Mouse (Mus musculus) intestine, postnatal 0 days (tissue): ENCODE results near the gene Nedd9. TPM values are rescaled to one million over a fixed set of nuclear protein-coding genes. Genes with fewer than 3 reads are reported as not detected.

Experiments used
- ATAC-seq: fragments of 200-750 bp; cut with Nextera tagmentation; 2 replicates; pipeline ENCODE4 v1.8.0; 2017; ENCODE audit warnings: mild to moderate bottlenecking, moderate TSS enrichment, moderate library complexity
- H3K27ac ChIP-seq: fragments of 300-500 bp; sonication (generic); 2 replicates; pipeline ENCODE4 v1.5.1; 2014; ENCODE audit warnings: mild to moderate bottlenecking, low read depth, low read length, moderate library complexity
- H3K27me3 ChIP-seq: fragments of 300-500 bp; sonication (generic); replicated peaks from 2 replicates; pipeline ENCODE4 v1.6.1; 2014; ENCODE audit warnings: low read length, mixed read lengths; ENCODE audit not compliant: control insufficient read depth, insufficient read depth
- H3K36me3 ChIP-seq: fragments of 300-500 bp; sonication (generic); 2 replicates; pipeline ENCODE4 v1.6.1; 2014; ENCODE audit warnings: mild to moderate bottlenecking, moderate library complexity; ENCODE audit not compliant: control insufficient read depth, insufficient read depth
- H3K4me1 ChIP-seq: fragments of 300-500 bp; sonication (generic); replicated peaks from 2 replicates; pipeline ENCODE4 v1.6.1; 2014; ENCODE audit warnings: antibody characterized with exemption, low read length, mixed read lengths; ENCODE audit not compliant: control insufficient read depth, insufficient read depth
- H3K4me2 ChIP-seq: fragments of 300-500 bp; sonication (generic); replicated peaks from 2 replicates; pipeline ENCODE4 v1.6.1; 2014; ENCODE audit warnings: low read depth, mild to moderate bottlenecking, moderate library complexity
- H3K4me3 ChIP-seq: fragments of 300-500 bp; sonication (generic); 2 replicates; pipeline ENCODE4 v1.5.1; 2014; ENCODE audit warnings: low read depth, low read length
- H3K9ac ChIP-seq: fragments of 300-500 bp; sonication (generic); 2 replicates; pipeline ENCODE4 v1.6.1; 2014; ENCODE audit warnings: mild to moderate bottlenecking, low read depth, low read length
- H3K9me3 ChIP-seq: fragments of 300-500 bp; sonication (generic); 2 replicates; pipeline ENCODE4 v1.6.1; 2016; ENCODE audit warnings: mixed run types; ENCODE audit not compliant: control insufficient read depth
- CTCF ChIP-seq: sonication (generic); IDR thresholded peaks from 2 replicates; pipeline ENCODE4 v1.5.1; 2016; ENCODE audit warnings: low read depth, mild to moderate bottlenecking, control low read depth, antibody characterized with exemption, moderate library complexity
- WGBS: fragments of 180-500 bp; shearing (Covaris S2); extraction: QIAGEN DNeasy Blood & Tissue Kit; methylation state at CpG from one replicate; pipeline ENCODE4 v1.1.7; 2014; 5-methylcytosine and 5-hydroxymethylcytosine counted together
- polyA plus RNA-seq: library from polyadenylated mRNA; unstranded; fragments of >200 nt; fragmentation: Nextera tagmentation; extraction: Ambion mirVana; gene quantifications from 2 replicates; pipeline ENCODE4 v1.2.1, GENCODE M21; 2015

The Nedd9 gene
- polyA plus RNA-seq, 1 experiment from 2014 or later, result 17.6 TPM

DNA sequence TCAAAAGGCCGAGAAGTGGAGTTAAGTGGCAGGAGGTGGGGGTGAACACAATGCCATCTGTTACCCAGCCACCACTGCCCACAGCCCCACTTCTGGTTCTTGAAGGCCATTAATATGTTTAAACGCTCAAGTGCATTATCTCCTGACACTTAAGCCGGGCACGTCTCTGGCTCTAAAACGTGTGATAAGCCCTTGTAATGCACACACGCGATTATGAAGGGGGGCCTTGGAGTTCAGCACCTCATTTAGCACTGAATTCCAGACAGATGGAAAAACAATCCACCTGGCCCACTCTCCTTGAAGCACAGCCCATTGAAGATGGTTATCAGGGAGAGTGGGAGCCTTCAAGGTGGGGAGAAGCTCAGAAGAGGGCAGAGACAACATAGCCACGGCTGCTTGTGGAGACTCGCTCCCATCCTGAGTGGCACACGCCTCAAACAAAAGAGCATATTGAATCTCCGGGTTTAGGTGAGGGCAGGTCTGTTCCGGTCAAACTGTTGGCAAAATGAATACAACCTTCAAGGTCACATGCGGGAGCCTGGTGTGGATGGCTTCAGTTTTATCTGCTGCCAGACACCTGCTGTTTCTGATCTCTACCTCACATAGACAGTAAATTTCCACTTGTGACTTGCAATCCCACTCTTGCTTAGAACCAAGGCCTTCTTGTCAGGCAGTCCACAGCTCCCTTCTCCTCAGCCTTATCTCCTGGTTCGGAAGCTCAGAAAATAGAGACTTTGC is 30.7 kb downstream of the Nedd9 start:
- H3K27me3 ChIP-seq, result no peaks in the 10 kb centered on the region
- no peaks in the 10 kb centered on the region for H3K36me3 ChIP-seq
- no peaks in the 10 kb centered on the region for H3K9me3 ChIP-seq
- H3K27ac ChIP-seq, result no peak overlapping the region
- TF ChIP-seq CTCF, result no peak
- H3K4me1 ChIP-seq, result peaks cover 26% of the 10 kb centered on the region; the same call in 1 of the 2 replicates
- H3K9ac ChIP-seq, result no peak overlapping the region
- peak; percentile 5; the same call in 1 of the 2 replicates for ATAC-seq
- H3K4me2 ChIP-seq, result no peak overlapping the region
- 41% methylated on average over 14 of the region's 14 CpGs for WGBS
- no peak overlapping the region for H3K4me3 ChIP-seq

DNA sequence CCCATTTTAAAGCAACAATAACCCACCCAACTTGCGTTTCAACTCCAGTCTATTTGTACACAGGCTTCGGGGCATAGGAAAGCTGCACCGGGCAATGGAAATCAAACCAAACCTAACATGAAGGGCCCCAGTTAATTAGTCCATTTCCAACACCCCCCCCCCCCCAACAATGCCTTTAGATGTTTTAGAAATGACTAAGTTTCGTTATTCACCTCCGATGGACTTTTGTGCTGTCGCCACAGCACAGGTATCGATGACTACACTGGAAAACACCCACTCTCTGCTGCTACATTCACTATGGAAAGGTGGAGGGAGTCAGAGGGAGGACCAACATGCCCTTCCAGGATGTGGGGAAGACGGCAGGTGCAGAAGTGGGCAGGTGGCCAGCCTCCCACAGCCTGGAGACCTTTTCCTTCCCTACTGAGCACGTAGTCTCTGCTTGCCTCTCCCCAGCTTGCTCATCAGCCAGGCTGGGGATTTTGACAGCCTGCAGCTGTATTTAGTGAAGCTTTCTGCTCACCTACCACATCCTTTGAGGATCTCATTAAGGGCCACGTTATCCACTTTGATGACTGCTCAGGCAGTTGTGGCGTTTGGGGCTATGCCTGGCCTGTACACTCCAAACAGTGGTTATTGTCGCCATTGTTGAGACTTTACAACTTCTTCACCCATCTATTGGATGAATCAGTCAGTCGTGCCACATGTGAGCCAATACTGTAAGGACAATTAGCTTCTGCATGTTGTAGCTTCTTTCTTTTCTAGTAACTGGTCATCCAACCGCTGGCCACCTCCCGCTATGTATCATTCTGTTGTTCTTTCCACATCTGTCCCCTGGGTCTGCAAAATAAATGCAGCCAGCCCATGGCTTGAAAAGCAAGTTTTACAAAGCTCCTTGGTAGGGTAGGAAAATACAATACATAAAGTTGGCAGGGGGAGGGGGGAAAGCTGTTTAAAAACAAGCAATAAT is 33.7 kb downstream of the Nedd9 start:
- H3K36me3 ChIP-seq, result no peaks in the 10 kb centered on the region
- H3K27ac ChIP-seq, result no peak overlapping the region
- no peak for ATAC-seq
- 88% methylated on average over 15 of the region's 15 CpGs for WGBS
- peaks cover 20% of the 10 kb centered on the region; the same call in 1 of the 2 replicates for H3K4me1 ChIP-seq
- no peaks in the 10 kb centered on the region for H3K9me3 ChIP-seq
- H3K27me3 ChIP-seq, result no peaks in the 10 kb centered on the region
- TF ChIP-seq CTCF, result no peak
- H3K4me3 ChIP-seq, result no peak overlapping the region
- no peak overlapping the region for H3K9ac ChIP-seq
- no peak overlapping the region for H3K4me2 ChIP-seq

- ATAC-seq, result no peak
- no peak overlapping the region for H3K9ac ChIP-seq
- H3K27me3 ChIP-seq, result no peaks in the 10 kb centered on the region
- no peak for TF ChIP-seq CTCF
- no peak overlapping the region for H3K27ac ChIP-seq
- H3K4me3 ChIP-seq, result no peak overlapping the region
- H3K4me2 ChIP-seq, result no peak overlapping the region
- no peaks in the 10 kb centered on the region for H3K4me1 ChIP-seq
- 85% methylated on average over 6 of the region's 6 CpGs for WGBS
- no peaks in the 10 kb centered on the region for H3K9me3 ChIP-seq
- no peaks in the 10 kb centered on the region for H3K36me3 ChIP-seq
These were observed 36.3 kb downstream of the Nedd9 start for GRCm38 (mm10) chr13:41450821-41451220.

DNA sequence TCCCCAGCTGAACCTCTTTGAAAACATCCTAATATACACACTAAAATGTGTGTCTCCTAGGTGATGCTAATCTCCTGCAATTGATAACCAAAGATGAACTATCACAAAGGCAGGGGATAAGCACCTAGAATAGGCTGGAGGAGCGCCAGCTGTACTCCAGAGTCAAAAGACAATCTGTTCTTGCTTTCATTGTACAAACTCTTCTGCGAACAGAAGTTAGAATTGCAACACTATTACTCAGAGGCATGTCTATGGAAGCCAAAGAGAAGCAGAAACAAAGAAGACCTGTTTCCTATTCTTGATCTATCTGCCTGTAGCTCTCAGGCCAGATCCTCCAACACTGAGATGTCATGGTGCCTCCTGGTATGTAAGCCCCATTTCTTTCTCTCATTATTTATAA is 38.0 kb downstream of the Nedd9 start:
- ATAC-seq, result no peak
- H3K27ac ChIP-seq, result no peak overlapping the region
- H3K4me1 ChIP-seq, result no peaks in the 10 kb centered on the region
- no peaks in the 10 kb centered on the region for H3K27me3 ChIP-seq
- H3K9me3 ChIP-seq, result no peaks in the 10 kb centered on the region
- 83% methylated on average over 2 of the region's 2 CpGs for WGBS
- H3K36me3 ChIP-seq, result no peaks in the 10 kb centered on the region
- TF ChIP-seq CTCF, result no peak
- no peak overlapping the region for H3K9ac ChIP-seq
- no peak overlapping the region for H3K4me3 ChIP-seq
- H3K4me2 ChIP-seq, result no peak overlapping the region

DNA sequence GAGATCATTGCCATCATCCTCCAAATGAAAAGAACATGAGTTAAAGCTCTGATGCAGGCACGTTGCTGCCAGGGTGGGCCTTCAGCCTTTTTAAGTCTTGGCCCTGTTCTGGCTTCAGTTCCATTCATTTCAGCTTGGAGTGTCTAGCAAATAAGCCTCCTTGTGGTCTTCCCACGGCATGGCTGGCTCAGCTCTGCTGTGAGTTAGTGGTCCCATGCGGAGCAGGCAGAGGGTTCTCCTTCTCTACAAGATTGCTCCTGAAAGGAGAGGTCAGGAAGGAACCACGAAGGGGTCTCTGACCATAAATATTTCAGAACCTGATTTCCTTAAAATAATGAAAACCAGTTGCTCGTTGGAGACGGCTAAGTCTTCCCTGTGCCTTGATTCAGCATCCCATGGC is 40.0 kb downstream of the Nedd9 start:
- TF ChIP-seq CTCF, result no peak
- 77% methylated on average over 6 of the region's 6 CpGs for WGBS
- ATAC-seq, result no peak

DNA sequence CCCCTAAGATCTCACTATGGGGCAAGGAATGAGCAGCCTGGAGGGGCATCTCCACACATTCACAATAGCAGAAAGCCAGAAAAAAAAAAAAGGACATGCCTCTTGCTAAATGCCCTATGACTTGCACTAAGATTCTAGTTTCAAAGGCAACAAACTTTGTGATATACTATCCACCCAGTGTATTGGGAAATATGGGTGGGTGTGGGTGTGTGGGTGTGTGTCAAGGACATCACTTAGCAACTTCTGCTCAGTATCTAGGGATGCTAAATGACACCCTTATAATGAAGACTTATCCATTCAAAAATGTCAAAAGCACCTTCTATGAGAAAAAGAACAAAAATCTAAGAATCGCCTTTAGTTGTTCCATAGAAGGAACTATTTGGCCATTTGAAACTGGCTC is 40.6 kb downstream of the Nedd9 start:
- no peaks in the 10 kb centered on the region for H3K36me3 ChIP-seq
- no peaks in the 10 kb centered on the region for H3K4me1 ChIP-seq
- H3K4me2 ChIP-seq, result no peak overlapping the region
- no peaks in the 10 kb centered on the region for H3K27me3 ChIP-seq
- no peak overlapping the region for H3K27ac ChIP-seq
- no peaks in the 10 kb centered on the region for H3K9me3 ChIP-seq
- no peak for ATAC-seq
- WGBS, result 95% methylated on average over 1 of the region's 1 CpGs
- no peak for TF ChIP-seq CTCF
- no peak overlapping the region for H3K4me3 ChIP-seq
- H3K9ac ChIP-seq, result no peak overlapping the region

More for the DNA sequence above, 40.0 kb downstream of the Nedd9 start:
- Histone ChIP-seq H3K4me1 (no peaks in the 10 kb centered on the region), H3K27ac (no peak overlapping the region), H3K4me2 (no peak overlapping the region), H3K36me3 (no peaks in the 10 kb centered on the region), H3K27me3 (no peaks in the 10 kb centered on the region), H3K9ac (no peak overlapping the region), H3K4me3 (no peak overlapping the region), H3K9me3 (no peaks in the 10 kb centered on the region)
